19 mouse cellular contexts compared by ENCODE assay signal in genomic region chr17:90543986-90544638, GRCm38 (mm10).
DNase-seq lines count a peak whose midpoint lies in the region; ATAC-seq and TF ChIP-seq lines count a peak whose summit lies in the region.
"Had no signal": no experiment of that assay in that cellular context is flagged by ENCODE, and none has a peak within 500 bp of the region (broad histone marks: within the 10 kb centered on the region; RNA-seq: fewer than 3 reads in every experiment).

No protein-coding gene starts in this region.

- H3K9ac ChIP-seq in hindbrain, embryonic 14.5 days, result no peak overlapping the region
- H3K9ac ChIP-seq in hindbrain, embryonic 11.5 days (ENCODE audit: low read depth, low read length), result no peak overlapping the region
- H3K9ac ChIP-seq in midbrain, embryonic 13.5 days (replicated peaks), result no peak overlapping the region
- H3K9ac ChIP-seq in midbrain, postnatal 0 days (replicated peaks; ENCODE audit: low read length, poor library complexity, severe bottlenecking), result no peak overlapping the region
- H3K9ac ChIP-seq in forebrain, embryonic 15.5 days (replicated peaks), result no peak overlapping the region
- no peak overlapping the region for H3K9ac ChIP-seq in neural tube, embryonic 15.5 days (replicated peaks)
- H3K9ac ChIP-seq in intestine, postnatal 0 days (ENCODE audit: low read depth, low read length), result no peak overlapping the region
- H3K9ac ChIP-seq: liver, embryonic 13.5 days; lung, embryonic 15.5 days had no signal

- ATAC-seq in hindbrain, embryonic 14.5 days (ENCODE audit: low FRiP score), result 0 out of 2 replicates have a peak, but pooled peaks have one; percentile 24
- ATAC-seq in hindbrain, embryonic 11.5 days (ENCODE audit: low FRiP score), result no peak
- ATAC-seq in midbrain, embryonic 13.5 days, result peak; percentile 45
- no peak for ATAC-seq in midbrain, postnatal 0 days (ENCODE audit: low FRiP score)
- ATAC-seq in forebrain, embryonic 15.5 days (replicated peaks), result peak; percentile 48; the same call in 1 of the 2 replicates
- ATAC-seq in neural tube, embryonic 15.5 days (ENCODE audit: low FRiP score), result peak; percentile 83
- no peak for ATAC-seq in intestine, postnatal 0 days
- ATAC-seq: intestine, embryonic 16.5 days had no signal

- no peak overlapping the region for H3K4me3 ChIP-seq in hindbrain, embryonic 14.5 days (replicated peaks; ENCODE audit: low read length)
- H3K4me3 ChIP-seq in hindbrain, embryonic 11.5 days (ENCODE audit: low read depth, low read length), result no peak overlapping the region
- no peak overlapping the region for H3K4me3 ChIP-seq in midbrain, embryonic 13.5 days (replicated peaks)
- no peak overlapping the region for H3K4me3 ChIP-seq in midbrain, postnatal 0 days (ENCODE audit: low read depth, low read length)
- H3K4me3 ChIP-seq in forebrain, embryonic 15.5 days, result no peak overlapping the region
- H3K4me3 ChIP-seq in neural tube, embryonic 15.5 days (replicated peaks), result no peak overlapping the region
- no peak overlapping the region for H3K4me3 ChIP-seq in intestine, postnatal 0 days (ENCODE audit: low read depth, low read length)
- H3K4me3 ChIP-seq: embryonic facial prominence, embryonic 10.5 days; liver, embryonic 13.5 days; lung, embryonic 15.5 days had no signal

- no peaks in the 10 kb centered on the region for H3K4me1 ChIP-seq in hindbrain, embryonic 14.5 days (replicated peaks; ENCODE audit: control insufficient read depth, insufficient read depth, low read length)
- no peaks in the 10 kb centered on the region for H3K4me1 ChIP-seq in hindbrain, embryonic 11.5 days (replicated peaks; ENCODE audit: control insufficient read depth, insufficient read depth, low read length)
- H3K4me1 ChIP-seq in midbrain, embryonic 13.5 days (replicated peaks), result peaks cover 25% of the 10 kb centered on the region
- no peaks in the 10 kb centered on the region for H3K4me1 ChIP-seq in midbrain, postnatal 0 days (ENCODE audit: insufficient read depth, low read length)
- H3K4me1 ChIP-seq in forebrain, embryonic 15.5 days, result peaks cover 13% of the 10 kb centered on the region
- H3K4me1 ChIP-seq in neural tube, embryonic 15.5 days, result peaks cover 17% of the 10 kb centered on the region
- H3K4me1 ChIP-seq in intestine, postnatal 0 days (replicated peaks; ENCODE audit: control insufficient read depth, insufficient read depth, low read length), result no peaks in the 10 kb centered on the region
- H3K4me1 ChIP-seq: liver, embryonic 13.5 days; lung, embryonic 15.5 days had no signal

- 0 out of 2 replicates have a peak overlapping the region, but pooled peaks have one; percentile 43 for H3K27ac ChIP-seq in hindbrain, embryonic 14.5 days
- H3K27ac ChIP-seq in hindbrain, embryonic 11.5 days (ENCODE audit: low read depth, low read length), result no peak overlapping the region
- H3K27ac ChIP-seq in midbrain, embryonic 13.5 days, result no peak overlapping the region
- H3K27ac ChIP-seq in midbrain, postnatal 0 days (ENCODE audit: low read depth, low read length), result no peak overlapping the region
- H3K27ac ChIP-seq in forebrain, embryonic 15.5 days (replicated peaks), result no peak overlapping the region
- peak overlapping the region; percentile 43 for H3K27ac ChIP-seq in neural tube, embryonic 15.5 days (replicated peaks)
- H3K27ac ChIP-seq in intestine, postnatal 0 days (ENCODE audit: low read depth, low read length), result no peak overlapping the region
- H3K27ac ChIP-seq: embryonic facial prominence, embryonic 10.5 days; liver, embryonic 13.5 days; lung, embryonic 15.5 days; macrophage had no signal

- no peaks in the 10 kb centered on the region for H3K9me3 ChIP-seq in hindbrain, embryonic 14.5 days (ENCODE audit: control insufficient read depth, low read length)
- H3K9me3 ChIP-seq in hindbrain, embryonic 11.5 days (ENCODE audit: control insufficient read depth, low read length), result no peaks in the 10 kb centered on the region
- H3K9me3 ChIP-seq in midbrain, embryonic 13.5 days, result no peaks in the 10 kb centered on the region
- no peaks in the 10 kb centered on the region for H3K9me3 ChIP-seq in midbrain, postnatal 0 days (ENCODE audit: low read length)
- no peaks in the 10 kb centered on the region for H3K9me3 ChIP-seq in forebrain, embryonic 15.5 days
- no peaks in the 10 kb centered on the region for H3K9me3 ChIP-seq in neural tube, embryonic 15.5 days (replicated peaks)
- H3K9me3 ChIP-seq in intestine, postnatal 0 days (ENCODE audit: control insufficient read depth), result no peaks in the 10 kb centered on the region
- H3K9me3 ChIP-seq: embryonic facial prominence, embryonic 10.5 days; liver, embryonic 13.5 days; lung, embryonic 15.5 days had no signal

- 48% methylated on average over 4 of the region's 4 CpGs for WGBS in hindbrain, embryonic 14.5 days
- WGBS in hindbrain, embryonic 11.5 days, result 55% methylated on average over 4 of the region's 4 CpGs
- 38% methylated on average over 4 of the region's 4 CpGs for WGBS in midbrain, embryonic 13.5 days
- 39% methylated on average over 4 of the region's 4 CpGs for WGBS in midbrain, postnatal 0 days
- WGBS in forebrain, embryonic 15.5 days, result 4% methylated on average over 4 of the region's 4 CpGs
- WGBS in neural tube, embryonic 15.5 days, result 33% methylated on average over 4 of the region's 4 CpGs
- 25% methylated on average over 4 of the region's 4 CpGs for WGBS in intestine, postnatal 0 days

- H3K27me3 ChIP-seq in hindbrain, embryonic 14.5 days (ENCODE audit: control insufficient read depth, insufficient read depth, low read length), result no peaks in the 10 kb centered on the region
- H3K27me3 ChIP-seq in hindbrain, embryonic 11.5 days (ENCODE audit: control insufficient read depth, insufficient read depth, low read length), result no peaks in the 10 kb centered on the region
- no peaks in the 10 kb centered on the region for H3K27me3 ChIP-seq in midbrain, embryonic 13.5 days
- no peaks in the 10 kb centered on the region for H3K27me3 ChIP-seq in midbrain, postnatal 0 days (ENCODE audit: insufficient read depth, low read length)
- no peaks in the 10 kb centered on the region for H3K27me3 ChIP-seq in forebrain, embryonic 15.5 days
- no peaks in the 10 kb centered on the region for H3K27me3 ChIP-seq in neural tube, embryonic 15.5 days (replicated peaks)
- H3K27me3 ChIP-seq in intestine, postnatal 0 days (replicated peaks; ENCODE audit: control insufficient read depth, insufficient read depth, low read length), result no peaks in the 10 kb centered on the region
- H3K27me3 ChIP-seq: liver, embryonic 13.5 days; lung, embryonic 15.5 days had no signal

- no peaks in the 10 kb centered on the region for H3K36me3 ChIP-seq in hindbrain, embryonic 14.5 days (replicated peaks; ENCODE audit: control insufficient read depth, insufficient read depth)
- no peaks in the 10 kb centered on the region for H3K36me3 ChIP-seq in hindbrain, embryonic 11.5 days (ENCODE audit: control insufficient read depth, insufficient read depth, low read length)
- H3K36me3 ChIP-seq in midbrain, embryonic 13.5 days, result no peaks in the 10 kb centered on the region
- H3K36me3 ChIP-seq in midbrain, postnatal 0 days (ENCODE audit: insufficient read depth, low read length), result no peaks in the 10 kb centered on the region
- H3K36me3 ChIP-seq in forebrain, embryonic 15.5 days, result no peaks in the 10 kb centered on the region
- no peaks in the 10 kb centered on the region for H3K36me3 ChIP-seq in neural tube, embryonic 15.5 days
- H3K36me3 ChIP-seq in intestine, postnatal 0 days (ENCODE audit: control insufficient read depth, insufficient read depth), result no peaks in the 10 kb centered on the region
- H3K36me3 ChIP-seq: embryonic facial prominence, embryonic 10.5 days; liver, embryonic 13.5 days; lung, embryonic 15.5 days had no signal

- H3K4me2 ChIP-seq in hindbrain, embryonic 14.5 days (replicated peaks), result no peak overlapping the region
- no peak overlapping the region for H3K4me2 ChIP-seq in hindbrain, embryonic 11.5 days (replicated peaks; ENCODE audit: low read depth, low read length)
- H3K4me2 ChIP-seq in midbrain, embryonic 13.5 days (replicated peaks), result no peak overlapping the region
- no peak overlapping the region for H3K4me2 ChIP-seq in midbrain, postnatal 0 days (ENCODE audit: low read depth, low read length, poor library complexity, severe bottlenecking)
- H3K4me2 ChIP-seq in forebrain, embryonic 15.5 days (replicated peaks), result no peak overlapping the region
- H3K4me2 ChIP-seq in neural tube, embryonic 15.5 days, result peak overlapping the region; percentile 15; the same call in 1 of the 2 replicates
- no peak overlapping the region for H3K4me2 ChIP-seq in intestine, postnatal 0 days (replicated peaks; ENCODE audit: low read depth)
- H3K4me2 ChIP-seq: liver, embryonic 13.5 days; lung, embryonic 15.5 days had no signal

- intact Hi-C loops in left cerebral cortex, postnatal 36 days (cut with DNase I), result no loop called here

- no peak for DNase-seq in hindbrain, embryonic 14.5 days (ENCODE audit: low spot score)
- no peak for DNase-seq in hindbrain, embryonic 11.5 days (ENCODE audit: low spot score)
- no peak for DNase-seq in midbrain, postnatal 0 days (ENCODE audit: low spot score)
- no peak for DNase-seq in left cerebral cortex, postnatal 36 days (ENCODE audit: low spot score in 2 of 2)
- DNase-seq: B cell, adult 2 months; heart, postnatal 36 days; kidney, postnatal 10 days; layer of hippocampus, postnatal 36 days; liver, embryonic 13.5 days; right cerebral cortex, postnatal 25 days; thymus, postnatal 4 days had no signal

- no peak for TF ChIP-seq CTCF in midbrain, postnatal 0 days (IDR thresholded peaks at IDR 0.05)
- TF ChIP-seq CTCF in intestine, postnatal 0 days (IDR thresholded peaks at IDR 0.05; ENCODE audit: low read depth), result no peak

Comparison
In these comparisons a context has a peak if more than half of its experiments do, and no peak if none do; other contexts are left out.
1. ATAC-seq: peak in hindbrain, embryonic 14.5 days (single experiment), midbrain, embryonic 13.5 days (single experiment), forebrain, embryonic 15.5 days (single experiment) and neural tube, embryonic 15.5 days (single experiment); none in hindbrain, embryonic 11.5 days (single experiment), midbrain, postnatal 0 days (single experiment) and intestine, postnatal 0 days (single experiment).
2. H3K27ac ChIP-seq: peak in hindbrain, embryonic 14.5 days (single experiment) and neural tube, embryonic 15.5 days (single experiment); none in hindbrain, embryonic 11.5 days (single experiment), midbrain, embryonic 13.5 days (single experiment), midbrain, postnatal 0 days (single experiment), forebrain, embryonic 15.5 days (single experiment) and intestine, postnatal 0 days (single experiment).